Mouse (Mus musculus): ENCODE data around the gene Sorbs2.

Gene Sorbs2

GRCm38 (mm10) chr8:45762982-45763689, 255.5 kb downstream of the Sorbs2 start:
- DNase-seq = no peak

GRCm38 (mm10) chr8:45763690-45764342, 256.2 kb downstream of the Sorbs2 start:
- DNase-seq = peak; percentile 11

GRCm38 (mm10) chr8:45766138-45766537, 258.6 kb downstream of the Sorbs2 start:
- DNase-seq = no peak

- DNase-seq = no peak
These were observed 267.3 kb downstream of the Sorbs2 start for GRCm38 (mm10) chr8:45774841-45775240.

GRCm38 (mm10) chr8:45775481-45775880, 267.9 kb downstream of the Sorbs2 start:
- DNase-seq = no peak

- DNase-seq = no peak
These were observed 268.8 kb downstream of the Sorbs2 start for GRCm38 (mm10) chr8:45776366-45776765.

- DNase-seq = no peak
These were observed 269.4 kb downstream of the Sorbs2 start for GRCm38 (mm10) chr8:45776977-45777376.

GRCm38 (mm10) chr8:45780585-45780984, 273.0 kb downstream of the Sorbs2 start:
- peak; percentile 45 for DNase-seq

- no peak for DNase-seq
These were observed 281.0 kb downstream of the Sorbs2 start for GRCm38 (mm10) chr8:45788610-45789009.

- DNase-seq = peak; percentile 14
These were observed 287.3 kb downstream of the Sorbs2 start for GRCm38 (mm10) chr8:45794847-45795246.

GRCm38 (mm10) chr8:45796331-45796740, 288.7 kb downstream of the Sorbs2 start:
- DNase-seq = peak; percentile 59

GRCm38 (mm10) chr8:45799517-45799916, 291.9 kb downstream of the Sorbs2 start:
- DNase-seq = no peak

- no peak for DNase-seq
These were observed 301.0 kb downstream of the Sorbs2 start for GRCm38 (mm10) chr8:45808597-45808996.

GRCm38 (mm10) chr8:45816765-45817426, 309.3 kb downstream of the Sorbs2 start:
- DNase-seq = peak; percentile 76

- peak; percentile 31 for DNase-seq
These were observed 314.1 kb downstream of the Sorbs2 start for GRCm38 (mm10) chr8:45821650-45822049.

GRCm38 (mm10) chr8:45829985-45830548, 322.5 kb downstream of the Sorbs2 start:
- no peak for DNase-seq

- no peak for DNase-seq
These were observed 326.3 kb downstream of the Sorbs2 start for GRCm38 (mm10) chr8:45833896-45834295.

- DNase-seq = no peak
These were observed 335.7 kb downstream of the Sorbs2 start for GRCm38 (mm10) chr8:45843306-45843705.

GRCm38 (mm10) chr8:45844097-45844885, 336.7 kb downstream of the Sorbs2 start:
- no peak for DNase-seq

- no peak for DNase-seq
These were observed 337.4 kb downstream of the Sorbs2 start for GRCm38 (mm10) chr8:45844911-45845481.

- DNase-seq = no peak
These were observed 338.3 kb downstream of the Sorbs2 start for GRCm38 (mm10) chr8:45845906-45846305.

GRCm38 (mm10) chr8:45855118-45855517, 347.5 kb downstream of the Sorbs2 start:
- no peak for DNase-seq
